Mouse (Mus musculus) stomach, postnatal 0 days (tissue): ENCODE results near the gene Hemk1.

Experiments
- CTCF ChIP-seq: IDR thresholded peaks from 2 replicates; pipeline ENCODE4 v1.5.1; 2016; ENCODE audit warnings: antibody characterized with exemption, low read depth, mild to moderate bottlenecking, moderate library complexity
- EP300 ChIP-seq: optimal IDR thresholded peaks from 2 replicates; pipeline ENCODE3; 2016; ENCODE audit warnings: antibody characterized with exemption

GRCm38 (mm10) chr9:107357651-107358050 lies 19.5 kb upstream of the Hemk1 start:
- TF ChIP-seq EP300 (no peak), CTCF (peak; percentile 94)
